Mouse (Mus musculus): ENCODE measurements around the gene Trim38.

DNA sequence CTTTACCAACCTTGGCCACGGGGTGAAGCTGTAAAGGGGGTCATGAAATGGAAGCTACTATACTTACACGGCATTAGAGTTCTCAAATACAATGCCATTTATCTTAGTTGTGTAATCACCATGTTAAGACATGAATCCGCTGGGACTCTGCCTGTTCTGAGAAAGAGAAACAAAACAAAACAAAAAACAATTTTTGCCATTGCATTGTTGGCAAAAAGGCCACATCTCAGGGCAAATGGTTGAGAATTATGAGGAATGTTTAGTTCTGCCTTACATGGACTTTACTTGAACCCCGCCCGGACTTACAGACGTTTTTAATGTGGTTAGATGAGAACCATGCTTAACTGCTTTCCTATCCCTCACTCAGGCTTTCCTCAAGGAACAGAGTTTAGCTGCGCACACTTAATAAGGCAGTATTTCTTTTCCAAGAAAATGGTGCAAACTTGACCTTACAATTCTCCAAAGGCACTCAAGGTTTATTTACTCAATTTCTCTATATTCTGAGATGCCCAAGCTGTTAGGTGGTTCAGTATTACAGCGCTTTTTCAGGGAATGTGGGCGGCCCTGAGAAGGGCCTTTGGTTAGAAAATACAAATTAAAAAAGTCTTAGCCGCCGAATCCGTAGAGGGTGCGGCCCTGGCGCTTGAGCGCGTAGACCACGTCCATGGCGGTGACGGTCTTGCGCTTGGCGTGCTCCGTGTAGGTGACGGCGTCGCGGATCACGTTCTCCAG lies 9.3 kb upstream of the Trim38 start:
- TF ChIP-seq CTCF (conservative IDR thresholded peaks at IDR 0.05 in 1 of 2, IDR thresholded peaks at IDR 0.05 in 1 of 2; ENCODE audit: low read depth in 2 of 2, low read length in 2 of 2) (peak in 1 of 2 experiments; percentile 29; a peak in 1 of 4 replicates), ZC3H11A (IDR thresholded peaks at IDR 0.05; ENCODE audit: low read depth, low read length) (no peak), EP300 (IDR thresholded peaks at IDR 0.05; ENCODE audit: low read length) (no peak), MYC (IDR thresholded peaks at IDR 0.05; ENCODE audit: low read depth, low read length) (0 out of 2 replicates have a peak, but pooled peaks have one; percentile 9), E2F4 (IDR thresholded peaks at IDR 0.05; ENCODE audit: insufficient replicate concordance, low read depth, low read length) (no peak), RCOR1 (conservative IDR thresholded peaks at IDR 0.05; ENCODE audit: low read depth, low read length) (no peak)
